Mouse (Mus musculus) limb, embryonic 13.5 days (tissue): ENCODE measurements around the gene Glmn. TPM values are rescaled to one million over a fixed set of nuclear protein-coding genes. Genes with fewer than 3 reads are reported as not detected.
A peak's percentile ranks its signal among the peaks of the same experiment; 100 is the strongest.

Experiments
- ATAC-seq: fragments of 200-750 bp; cut with Nextera tagmentation; 2 replicates; pipeline ENCODE4 v1.8.0; 2017; ENCODE audit warnings: low read depth, moderate number of reproducible peaks, moderate TSS enrichment; ENCODE audit not compliant: low FRiP score
- H3K27ac ChIP-seq: fragments of 300-500 bp; sonication (generic); 2 replicates; pipeline ENCODE4 v1.5.1; 2015; ENCODE audit warnings: inconsistent platforms, mild to moderate bottlenecking, moderate library complexity
- H3K27me3 ChIP-seq: fragments of 300-500 bp; sonication (generic); 2 replicates; pipeline ENCODE4 v1.6.1; 2015; ENCODE audit warnings: mild to moderate bottlenecking, inconsistent platforms
- H3K36me3 ChIP-seq: fragments of 300-500 bp; sonication (generic); 2 replicates; pipeline ENCODE4 v1.6.1; 2015; ENCODE audit warnings: inconsistent platforms, mild to moderate bottlenecking, moderate library complexity
- H3K4me1 ChIP-seq: fragments of 300-500 bp; sonication (generic); 2 replicates; pipeline ENCODE4 v1.6.1; 2015; ENCODE audit warnings: inconsistent platforms
- H3K4me2 ChIP-seq: fragments of 300-500 bp; sonication (generic); replicated peaks from 2 replicates; pipeline ENCODE4 v1.6.1; 2015; ENCODE audit warnings: inconsistent platforms, mild to moderate bottlenecking, moderate library complexity
- H3K4me3 ChIP-seq: fragments of 300-500 bp; sonication (generic); 2 replicates; pipeline ENCODE4 v1.5.1; 2015; ENCODE audit warnings: moderate library complexity, mild to moderate bottlenecking, inconsistent platforms
- H3K9ac ChIP-seq: fragments of 300-500 bp; sonication (generic); 2 replicates; pipeline ENCODE4 v1.6.1; 2015; ENCODE audit warnings: mild to moderate bottlenecking, inconsistent platforms
- H3K9me3 ChIP-seq: fragments of 300-500 bp; sonication (generic); 2 replicates; pipeline ENCODE4 v1.6.1; 2016; ENCODE audit warnings: inconsistent platforms
- WGBS: fragments of 180-500 bp; shearing (Covaris S2); methylation state at CpG from one replicate; pipeline ENCODE4 v1.1.7; 2015; 5-methylcytosine and 5-hydroxymethylcytosine counted together
- polyA plus RNA-seq: library from polyadenylated mRNA; unstranded; fragments of >200 nt; fragmentation: Nextera tagmentation; extraction: Ambion mirVana; gene quantifications from 2 replicates; pipeline ENCODE4 v1.2.1, GENCODE M21; 2015

Gene Glmn
- 44.1 and 46.4 TPM in 2 replicates for polyA plus RNA-seq

GRCm38 (mm10) chr5:107597301-107598077 is at the start of gene Glmn, which contains the start of gene Rpap2:
TSS of gene Glmn (minus strand) at chr5:107597888.
TSS of gene Rpap2 (plus strand) at chr5:107597373.
- peaks cover 9% of the 10 kb centered on the region for H3K4me1 ChIP-seq
- no peaks in the 10 kb centered on the region for H3K27me3 ChIP-seq
- H3K36me3 ChIP-seq: peaks cover 23% of the 10 kb centered on the region
- H3K4me2 ChIP-seq: peak within 1 kb of the TSS; percentile 71
- H3K27ac ChIP-seq: peak within 1 kb of the TSS; percentile 85
- WGBS: 0% methylated on average over 42 of the region's 64 CpGs
- H3K4me3 ChIP-seq: peak within 1 kb of the TSS; percentile 67
- no peaks in the 10 kb centered on the region for H3K9me3 ChIP-seq
- peak; percentile 96 for ATAC-seq
- peak within 1 kb of the TSS; percentile 79 for H3K9ac ChIP-seq

GRCm38 (mm10) chr5:107645935-107646334 is 48.2 kb upstream of the Glmn start:
- 86% methylated on average over 2 of the region's 2 CpGs for WGBS
- Histone ChIP-seq H3K4me2 (no peak overlapping the region), H3K27ac (no peak overlapping the region), H3K36me3 (peaks cover 18% of the 10 kb centered on the region; the same call in 1 of the 2 replicates), H3K27me3 (no peaks in the 10 kb centered on the region), H3K9ac (no peak overlapping the region), H3K4me1 (no peaks in the 10 kb centered on the region), H3K4me3 (no peak overlapping the region), H3K9me3 (no peaks in the 10 kb centered on the region)
- no peak for ATAC-seq

- Histone ChIP-seq H3K9me3 (no peaks in the 10 kb centered on the region), H3K4me3 (no peak overlapping the region), H3K4me2 (no peak overlapping the region), H3K4me1 (no peaks in the 10 kb centered on the region), H3K36me3 (peaks cover 21% of the 10 kb centered on the region), H3K9ac (no peak overlapping the region), H3K27ac (no peak overlapping the region), H3K27me3 (no peaks in the 10 kb centered on the region)
- ATAC-seq: no peak
- WGBS: 95% methylated on average over 2 of the region's 2 CpGs
Measured at GRCm38 (mm10) chr5:107644595-107644994, 46.9 kb upstream of the Glmn start.

GRCm38 (mm10) chr5:107638366-107638765 is 40.7 kb upstream of the Glmn start:
- Histone ChIP-seq H3K4me2 (no peak overlapping the region), H3K9me3 (no peaks in the 10 kb centered on the region), H3K36me3 (peaks cover 37% of the 10 kb centered on the region), H3K4me1 (no peaks in the 10 kb centered on the region), H3K4me3 (no peak overlapping the region), H3K9ac (no peak overlapping the region), H3K27ac (no peak overlapping the region), H3K27me3 (no peaks in the 10 kb centered on the region)
- WGBS: 90% methylated on average over 8 of the region's 8 CpGs
- no peak for ATAC-seq

- H3K4me2 ChIP-seq: no peak overlapping the region
- peaks cover 30% of the 10 kb centered on the region for H3K36me3 ChIP-seq
- no peak overlapping the region for H3K4me3 ChIP-seq
- WGBS: 81% methylated on average over 1 of the region's 1 CpGs
- no peaks in the 10 kb centered on the region for H3K27me3 ChIP-seq
- H3K27ac ChIP-seq: no peak overlapping the region
- H3K4me1 ChIP-seq: no peaks in the 10 kb centered on the region
- no peak overlapping the region for H3K9ac ChIP-seq
- no peaks in the 10 kb centered on the region for H3K9me3 ChIP-seq
- ATAC-seq: no peak
Measured at GRCm38 (mm10) chr5:107637106-107637505, 39.4 kb upstream of the Glmn start.

- H3K4me1 ChIP-seq: no peaks in the 10 kb centered on the region
- H3K4me2 ChIP-seq: no peak overlapping the region
- no peak for ATAC-seq
- no peak overlapping the region for H3K4me3 ChIP-seq
- WGBS: 94% methylated on average over 4 of the region's 4 CpGs
- no peaks in the 10 kb centered on the region for H3K9me3 ChIP-seq
- H3K9ac ChIP-seq: no peak overlapping the region
- H3K27ac ChIP-seq: no peak overlapping the region
- peaks cover 43% of the 10 kb centered on the region for H3K36me3 ChIP-seq
- no peaks in the 10 kb centered on the region for H3K27me3 ChIP-seq
Measured at GRCm38 (mm10) chr5:107633651-107634050, 36.0 kb upstream of the Glmn start.

- H3K9ac ChIP-seq: no peak overlapping the region
- H3K4me1 ChIP-seq: no peaks in the 10 kb centered on the region
- no peak overlapping the region for H3K27ac ChIP-seq
- H3K36me3 ChIP-seq: peaks cover 68% of the 10 kb centered on the region
- H3K27me3 ChIP-seq: no peaks in the 10 kb centered on the region
- H3K4me3 ChIP-seq: no peak overlapping the region
- 92% methylated on average over 3 of the region's 3 CpGs for WGBS
- no peak for ATAC-seq
- H3K4me2 ChIP-seq: no peak overlapping the region
- H3K9me3 ChIP-seq: no peaks in the 10 kb centered on the region
Measured at GRCm38 (mm10) chr5:107621327-107621726, 23.6 kb upstream of the Glmn start.

GRCm38 (mm10) chr5:107617986-107618385 is 20.3 kb upstream of the Glmn start:
- WGBS: 90% methylated on average over 6 of the region's 6 CpGs
- Histone ChIP-seq H3K4me2 (no peak overlapping the region), H3K27ac (no peak overlapping the region), H3K27me3 (no peaks in the 10 kb centered on the region), H3K9ac (no peak overlapping the region), H3K9me3 (no peaks in the 10 kb centered on the region), H3K36me3 (peaks cover 71% of the 10 kb centered on the region), H3K4me3 (no peak overlapping the region), H3K4me1 (no peaks in the 10 kb centered on the region)
- ATAC-seq: no peak

- no peak overlapping the region for H3K4me3 ChIP-seq
- H3K27ac ChIP-seq: no peak overlapping the region
- H3K4me1 ChIP-seq: no peaks in the 10 kb centered on the region
- no peaks in the 10 kb centered on the region for H3K27me3 ChIP-seq
- H3K9me3 ChIP-seq: no peaks in the 10 kb centered on the region
- H3K36me3 ChIP-seq: peaks cover 52% of the 10 kb centered on the region
- 2% methylated on average over 2 of the region's 2 CpGs for WGBS
- H3K4me2 ChIP-seq: no peak overlapping the region
- no peak; the same call in 1 of the 2 replicates for ATAC-seq
- no peak overlapping the region for H3K9ac ChIP-seq
Measured at GRCm38 (mm10) chr5:107611224-107611623, 13.5 kb upstream of the Glmn start.

GRCm38 (mm10) chr5:107598380-107598779 is 692 bp upstream of the Glmn start:
- no peak overlapping the region for H3K27ac ChIP-seq
- WGBS: 19% methylated on average over 4 of the region's 4 CpGs
- ATAC-seq: no peak
- peaks cover 23% of the 10 kb centered on the region for H3K36me3 ChIP-seq
- H3K4me1 ChIP-seq: peaks cover 9% of the 10 kb centered on the region
- no peaks in the 10 kb centered on the region for H3K9me3 ChIP-seq
- peak overlapping the region; percentile 71 for H3K4me2 ChIP-seq
- H3K4me3 ChIP-seq: peak overlapping the region; percentile 67
- peak overlapping the region; percentile 79 for H3K9ac ChIP-seq
- H3K27me3 ChIP-seq: no peaks in the 10 kb centered on the region

- no peaks in the 10 kb centered on the region for H3K4me1 ChIP-seq
- no peak for ATAC-seq
- no peaks in the 10 kb centered on the region for H3K27me3 ChIP-seq
- H3K9ac ChIP-seq: no peak overlapping the region
- no peak overlapping the region for H3K4me3 ChIP-seq
- 97% methylated on average over 9 of the region's 9 CpGs for WGBS
- H3K27ac ChIP-seq: no peak overlapping the region
- no peaks in the 10 kb centered on the region for H3K9me3 ChIP-seq
- peaks cover 66% of the 10 kb centered on the region for H3K36me3 ChIP-seq
- H3K4me2 ChIP-seq: no peak overlapping the region
Measured at GRCm38 (mm10) chr5:107569148-107569547, 28.5 kb downstream of the Glmn start.

- Histone ChIP-seq H3K27ac (no peak overlapping the region), H3K9me3 (no peaks in the 10 kb centered on the region), H3K36me3 (peaks cover 67% of the 10 kb centered on the region), H3K9ac (no peak overlapping the region), H3K4me1 (no peaks in the 10 kb centered on the region), H3K4me3 (no peak overlapping the region), H3K4me2 (no peak overlapping the region), H3K27me3 (no peaks in the 10 kb centered on the region)
- no peak for ATAC-seq
- WGBS: 77% methylated on average over 3 of the region's 3 CpGs
Measured at GRCm38 (mm10) chr5:107556969-107557368, 40.7 kb downstream of the Glmn start.

- Histone ChIP-seq H3K36me3 (peaks cover 54% of the 10 kb centered on the region), H3K4me1 (no peaks in the 10 kb centered on the region)
- WGBS: 47% methylated on average over 5 of the region's 5 CpGs
Measured at GRCm38 (mm10) chr5:107554336-107554735, 43.4 kb downstream of the Glmn start.

More at GRCm38 (mm10) chr5:107554336-107554735, 43.4 kb downstream of the Glmn start:
- no peak overlapping the region for H3K4me2 ChIP-seq
- H3K9ac ChIP-seq: no peak overlapping the region
- ATAC-seq: no peak
- H3K27ac ChIP-seq: no peak overlapping the region
- H3K9me3 ChIP-seq: no peaks in the 10 kb centered on the region
- no peak overlapping the region for H3K4me3 ChIP-seq
- H3K27me3 ChIP-seq: no peaks in the 10 kb centered on the region
